Mouse (Mus musculus): Measurements from ENCODE around the gene Sphk1.

- TF ChIP-seq CTCF (IDR thresholded peaks at IDR 0.05; ENCODE audit: borderline replicate concordance, extremely low read depth, insufficient read depth, insufficient read length): no peak
- TF ChIP-seq POLR2A (IDR thresholded peaks at IDR 0.05; ENCODE audit: borderline replicate concordance, extremely low read depth, insufficient read depth, insufficient read length, poor library complexity, severe bottlenecking): no peak
Observed at GRCm38 (mm10) chr11:116538142-116538735, 7.5 kb downstream of the Sphk1 start.

Measured in brain, embryonic 14.5 days (tissue).